Mouse (Mus musculus) gastrocnemius, adult 8-10 months (tissue): ENCODE data around the gene Ret. TPM values are rescaled to one million over a fixed set of nuclear protein-coding genes. Genes with fewer than 3 reads are reported as not detected.
A peak's percentile ranks its signal among the peaks of the same experiment; 100 is the strongest.

Experiments
- DNase-seq, 2 experiments: peaks; one replicate each; pipeline ENCODE4 v3.0.0; 2022; ENCODE audit warnings: low spot score in 2 of 2
- total RNA-seq, 4 experiments: library from RNA; stranded (reverse); gene quantifications; 2 replicates each; pipeline ENCODE4 v1.2.4; 2022

Gene Ret
- total RNA-seq, result 1 to 10 TPM; 1.2 to 4.1 (median 2.2) TPM

DNA sequence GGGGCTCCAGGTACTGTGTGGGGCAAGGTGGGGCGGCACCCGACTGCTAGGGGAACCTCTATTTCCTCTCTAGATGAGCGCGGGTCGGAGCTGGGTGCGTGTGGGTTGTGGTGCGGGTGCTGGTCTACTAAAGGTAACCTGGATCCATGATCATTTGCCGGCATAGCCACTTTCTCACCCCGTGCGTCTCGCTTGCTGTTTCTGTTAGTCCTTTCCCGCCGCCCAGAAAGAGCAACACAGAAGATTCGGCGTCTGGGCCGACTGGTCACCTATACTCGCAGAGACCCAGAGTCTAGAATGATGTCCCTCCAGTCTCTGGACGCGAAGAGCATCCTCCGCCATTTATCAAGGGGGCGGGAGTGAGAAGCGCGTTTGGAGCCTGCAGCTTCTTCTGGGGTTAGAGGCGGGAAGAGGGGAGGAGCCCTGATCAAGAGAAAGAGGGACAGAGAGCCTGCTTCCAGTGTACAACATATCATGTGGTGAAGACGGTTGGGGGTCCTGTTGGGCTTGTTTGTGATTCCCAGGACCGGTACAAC lies at the start of gene Ret:
Gene Ret, minus strand, starts transcription at position 279 of the 536 bp plus-strand sequence.
- DNase-seq, result no peak

GRCm38 (mm10) chr6:118247161-118247560 lies 49.6 kb upstream of the Ret start:
- DNase-seq, result no peak

DNA sequence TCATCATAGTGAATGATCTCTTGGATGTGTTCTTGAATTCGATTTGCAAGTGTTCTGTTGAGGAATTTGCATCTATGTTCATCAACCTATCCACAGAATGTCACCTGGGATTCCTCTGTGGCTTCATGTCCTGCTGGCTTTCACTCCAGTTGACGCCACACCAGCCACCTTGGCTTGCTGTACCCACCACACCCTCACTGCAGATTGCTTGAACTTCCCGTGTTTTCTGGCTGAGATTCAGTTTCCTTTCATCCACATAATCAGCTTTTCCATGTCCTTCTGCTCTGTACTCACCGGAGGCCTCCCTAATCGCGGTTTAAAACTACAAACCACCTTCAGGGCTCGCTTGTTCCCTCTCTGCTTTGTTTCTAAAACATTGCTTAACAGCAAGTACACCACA lies 46.6 kb upstream of the Ret start:
- DNase-seq, result no peak

- DNase-seq, result no peak
These were observed 45.4 kb upstream of the Ret start for GRCm38 (mm10) chr6:118242941-118243340.

- DNase-seq, result no peak
These were observed 28.6 kb upstream of the Ret start for GRCm38 (mm10) chr6:118226072-118226471.

- DNase-seq, result no peak
These were observed 25.0 kb upstream of the Ret start for GRCm38 (mm10) chr6:118222471-118222870.

- DNase-seq, result no peak
These were observed 18.2 kb upstream of the Ret start for GRCm38 (mm10) chr6:118215676-118216075.

- DNase-seq, result no peak
These were observed 10.8 kb upstream of the Ret start for GRCm38 (mm10) chr6:118208326-118208725.

GRCm38 (mm10) chr6:118206386-118206785 lies 8.9 kb upstream of the Ret start:
- peak in 1 of 2 experiments; percentile 25 for DNase-seq

- peak; percentile 65 to 70 for DNase-seq
These were observed 7.8 kb upstream of the Ret start for GRCm38 (mm10) chr6:118205176-118205890.

DNA sequence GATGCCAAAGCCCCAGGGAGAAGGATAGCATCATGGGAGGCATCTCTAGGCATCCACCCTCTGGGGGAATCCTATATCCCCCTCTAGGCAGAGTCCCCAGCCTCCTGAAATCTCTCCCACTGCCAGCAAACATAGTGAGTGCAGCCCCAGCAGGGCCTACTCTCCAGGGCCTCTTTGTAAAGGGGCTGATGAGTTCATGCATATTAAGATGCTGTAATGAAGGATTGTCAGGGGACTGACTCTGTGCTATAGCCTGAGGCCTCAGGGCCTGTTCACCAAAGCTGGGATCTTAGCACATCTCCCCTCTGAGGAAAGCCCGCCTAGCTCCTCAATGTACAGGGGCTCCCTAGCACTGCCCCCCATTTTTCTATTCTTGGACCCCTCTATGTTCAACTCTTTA lies 6.6 kb upstream of the Ret start:
- DNase-seq, result no peak

GRCm38 (mm10) chr6:118196751-118197439 lies 623 bp downstream of the Ret start:
- DNase-seq, result peak in 1 of 2 experiments; percentile 39

- DNase-seq, result peak in 1 of 2 experiments; percentile 37
These were observed 2.4 kb downstream of the Ret start for GRCm38 (mm10) chr6:118195108-118195507.

DNA sequence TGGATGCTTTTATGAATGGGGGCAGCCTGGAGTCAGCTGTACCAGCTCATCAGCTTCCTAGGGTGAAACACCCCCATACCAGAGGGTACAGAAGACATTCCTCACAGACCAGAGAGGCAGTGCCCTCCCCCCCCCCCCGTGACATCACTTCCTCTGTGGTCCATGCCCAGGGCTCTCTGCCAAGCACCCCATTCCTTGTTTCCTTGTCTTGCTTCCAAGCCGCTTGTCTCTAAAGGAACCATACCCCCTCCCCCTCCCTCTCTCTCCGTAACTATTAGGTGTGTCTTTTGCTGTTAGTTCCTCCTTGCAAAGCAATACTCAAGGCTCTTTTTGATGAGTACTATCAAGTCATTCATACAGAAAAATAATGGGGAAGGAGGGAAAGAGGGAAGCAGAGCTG lies 4.6 kb downstream of the Ret start:
- no peak for DNase-seq

DNA sequence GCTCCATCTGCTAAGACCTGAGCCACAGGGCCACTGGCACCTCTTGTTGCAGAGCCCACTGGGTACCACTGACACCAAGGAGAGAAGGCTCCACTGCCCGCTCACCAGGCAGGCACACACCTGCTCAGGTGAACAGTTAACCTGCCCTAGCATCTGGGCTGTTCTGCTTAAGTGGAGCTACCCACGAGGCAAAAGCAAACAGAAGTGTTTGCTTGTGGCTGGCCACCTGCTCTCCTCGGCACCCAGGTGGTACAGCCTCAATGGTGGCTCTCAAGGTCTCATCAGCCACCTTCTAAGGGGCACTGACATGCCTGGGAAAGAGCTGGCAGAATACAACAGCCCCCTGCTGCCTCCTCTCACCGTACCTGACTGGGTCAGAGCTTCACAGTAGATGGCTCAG lies 5.3 kb downstream of the Ret start:
- DNase-seq, result no peak

DNA sequence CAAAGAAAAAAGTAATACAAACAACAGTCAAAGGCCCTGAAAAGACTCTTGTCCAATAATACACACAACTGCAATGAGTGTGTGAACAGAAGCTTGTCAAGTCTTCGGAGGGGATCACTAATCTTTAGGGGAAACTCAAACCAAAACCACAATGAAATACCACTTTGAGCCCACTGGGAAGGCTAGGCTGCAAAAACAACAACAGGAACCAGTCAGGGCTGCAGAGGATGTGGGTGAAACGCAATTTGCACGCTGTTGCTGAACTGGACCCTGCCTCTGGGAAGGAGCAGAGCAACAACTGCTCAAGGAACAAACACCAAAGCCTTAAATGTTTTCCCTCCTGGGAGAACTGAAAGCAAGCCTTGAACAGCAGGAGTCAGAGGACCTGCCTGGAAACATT lies 7.8 kb downstream of the Ret start:
- DNase-seq, result no peak

DNA sequence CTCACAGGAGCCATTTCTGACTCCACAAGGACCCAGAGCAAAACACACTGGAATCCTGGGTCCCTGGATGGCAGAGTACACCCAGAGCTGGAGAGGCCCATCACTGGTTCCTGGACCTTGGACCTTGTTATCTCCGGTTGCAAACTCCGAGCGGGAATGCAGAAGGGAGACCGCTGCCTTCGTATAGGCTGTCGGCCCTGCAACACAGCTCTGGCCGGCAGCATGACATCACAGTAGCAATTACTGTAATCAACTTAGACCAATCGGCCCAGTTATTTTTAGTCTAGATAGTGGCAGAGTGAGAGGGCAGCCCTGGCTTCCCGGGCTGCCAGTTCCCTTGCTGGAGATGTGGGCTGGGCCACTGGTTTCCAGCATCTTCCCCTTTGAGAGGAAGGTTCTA lies 8.9 kb downstream of the Ret start:
- DNase-seq, result no peak

- DNase-seq, result no peak
These were observed 10.3 kb downstream of the Ret start for GRCm38 (mm10) chr6:118187285-118187641.

DNA sequence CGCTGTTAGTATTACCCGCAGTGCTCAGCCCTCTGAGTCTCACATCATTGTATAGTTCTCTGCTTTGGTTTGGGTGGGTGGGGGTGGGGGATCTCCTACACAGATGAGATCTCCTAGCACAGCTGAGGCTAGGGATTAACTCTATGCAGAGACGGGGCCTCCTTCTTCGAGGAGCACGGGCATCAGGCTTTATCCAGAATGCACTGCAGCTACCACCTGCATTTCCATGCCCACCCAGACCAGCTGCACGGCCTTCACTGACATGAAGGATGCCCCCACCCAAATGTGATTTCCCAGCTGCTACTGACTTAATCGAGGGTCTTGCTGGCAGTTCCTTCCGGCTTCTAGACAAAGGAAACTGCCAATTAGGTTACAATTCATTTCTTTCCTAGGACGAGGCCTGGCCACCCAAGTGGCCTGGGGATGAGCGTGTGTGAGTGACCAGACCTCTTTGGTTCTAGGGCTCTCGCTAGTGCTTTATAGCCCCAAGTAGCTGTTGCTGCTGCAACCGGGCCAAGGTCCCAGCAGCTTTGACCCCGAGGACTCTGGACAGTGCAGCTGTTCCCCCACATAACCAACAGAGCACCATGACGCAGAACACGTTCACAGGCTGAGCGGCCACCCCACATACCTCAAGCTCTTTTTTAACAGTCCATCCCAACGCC lies 10.8 kb downstream of the Ret start:
- DNase-seq, result no peak

GRCm38 (mm10) chr6:118184126-118184525 lies 13.4 kb downstream of the Ret start:
- DNase-seq, result no peak

- DNase-seq, result no peak
These were observed 17.5 kb downstream of the Ret start for GRCm38 (mm10) chr6:118180085-118180423.

DNA sequence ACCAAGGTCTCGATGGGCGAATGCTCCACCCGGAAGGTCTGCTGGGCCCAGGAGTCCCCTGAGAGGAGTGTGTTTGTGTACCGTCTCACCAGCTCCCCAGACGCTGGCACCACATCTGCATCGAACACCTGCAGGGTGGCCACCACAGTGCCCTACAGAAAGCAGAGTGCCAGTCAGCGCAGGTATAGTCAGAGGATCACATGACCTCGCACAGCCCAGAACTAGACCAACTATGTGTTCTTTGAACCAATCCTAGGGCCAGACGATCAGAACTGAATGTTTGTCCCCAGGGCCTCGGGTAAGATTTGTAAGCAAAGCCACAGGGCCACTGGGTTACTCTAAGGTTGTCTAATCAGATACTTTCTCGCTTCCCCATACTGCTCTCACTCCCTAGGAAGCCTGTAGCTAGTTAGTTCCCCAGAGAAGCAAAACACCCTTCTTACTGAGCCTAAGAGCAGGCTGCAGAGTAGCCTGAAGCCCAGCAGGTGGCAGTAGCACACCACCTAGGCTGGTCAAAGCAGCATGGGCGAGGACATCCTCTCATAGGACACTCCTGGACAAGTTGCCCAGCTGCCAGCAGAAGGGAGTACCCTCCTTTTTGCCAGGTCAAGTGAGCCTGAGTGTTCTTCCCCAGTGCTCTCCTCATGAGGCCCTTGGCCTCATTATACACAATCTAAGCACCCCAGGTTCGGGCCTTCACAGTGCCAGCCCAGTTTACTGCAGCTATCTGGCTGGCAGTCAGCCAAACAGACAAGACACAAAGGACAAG lies 18.0 kb downstream of the Ret start:
- peak; percentile 28 to 44 for DNase-seq
